Mouse (Mus musculus) heart, adult 2 months (tissue): ENCODE results near the gene Ubc.

ENCODE experiments used
- CTCF ChIP-seq: fragments of 200-600 bp; IDR thresholded peaks from 2 replicates; pipeline ENCODE4 v1.8.1; 2022; ENCODE audit warnings: antibody characterized with exemption, mild to moderate bottlenecking, moderate library complexity
- POLR2A ChIP-seq: fragments of 200-500 bp; IDR thresholded peaks from 2 replicates; pipeline ENCODE4 v1.6.1; 2011; ENCODE audit warnings: mild to moderate bottlenecking, low read depth, low read length, control low read depth; ENCODE audit not compliant: insufficient read depth

GRCm38 (mm10) chr5:125377214-125377613 lies 12.8 kb downstream of the Ubc start:
- TF ChIP-seq POLR2A = no peak
- no peak for TF ChIP-seq CTCF
